Mouse (Mus musculus) kidney, embryonic 15.5 days (tissue): Measurements from ENCODE around the gene Fubp1. TPM values are rescaled to one million over a fixed set of nuclear protein-coding genes. Genes with fewer than 3 reads are reported as not detected.

Source experiments
- ATAC-seq: fragments of 200-750 bp; cut with Nextera tagmentation; replicated peaks from 2 replicates; pipeline ENCODE4 v1.8.0; 2017; ENCODE audit warnings: moderate TSS enrichment; ENCODE audit not compliant: low FRiP score
- H3K27ac ChIP-seq: fragments of 300-500 bp; sonication (generic); 2 replicates; pipeline ENCODE4 v1.5.1; 2015; ENCODE audit warnings: mild to moderate bottlenecking, inconsistent platforms
- H3K27me3 ChIP-seq: fragments of 300-500 bp; sonication (generic); 2 replicates; pipeline ENCODE4 v1.6.1; 2015; ENCODE audit warnings: inconsistent platforms
- H3K36me3 ChIP-seq: fragments of 300-500 bp; sonication (generic); 2 replicates; pipeline ENCODE4 v1.6.1; 2015; ENCODE audit warnings: inconsistent platforms
- H3K4me1 ChIP-seq: fragments of 300-500 bp; sonication (generic); 2 replicates; pipeline ENCODE4 v1.6.1; 2015; ENCODE audit warnings: inconsistent platforms
- H3K4me2 ChIP-seq: fragments of 300-500 bp; sonication (generic); 2 replicates; pipeline ENCODE4 v1.6.1; 2015; ENCODE audit warnings: moderate library complexity, mild to moderate bottlenecking, inconsistent platforms
- H3K4me3 ChIP-seq: fragments of 300-500 bp; sonication (generic); replicated peaks from 2 replicates; pipeline ENCODE4 v1.5.1; 2015; ENCODE audit warnings: mild to moderate bottlenecking, inconsistent platforms
- H3K9ac ChIP-seq: fragments of 300-500 bp; sonication (generic); 2 replicates; pipeline ENCODE4 v1.6.1; 2015; ENCODE audit warnings: mild to moderate bottlenecking, inconsistent platforms
- H3K9me3 ChIP-seq: fragments of 300-500 bp; sonication (generic); replicated peaks from 2 replicates; pipeline ENCODE4 v1.6.1; 2016; ENCODE audit warnings: inconsistent platforms
- WGBS: fragments of 180-500 bp; shearing (Covaris S2); methylation state at CpG from one replicate; pipeline ENCODE4 v1.1.7; 2015; ENCODE audit warnings: mixed read lengths; 5-methylcytosine and 5-hydroxymethylcytosine counted together
- polyA plus RNA-seq: library from polyadenylated mRNA; unstranded; fragments of >200 nt; fragmentation: Nextera tagmentation; extraction: Ambion mirVana; gene quantifications from 2 replicates; pipeline ENCODE4 v1.2.1, GENCODE M21; 2015

The Fubp1 gene
- polyA plus RNA-seq, 1 experiment from 2014 or later = 301 TPM

DNA sequence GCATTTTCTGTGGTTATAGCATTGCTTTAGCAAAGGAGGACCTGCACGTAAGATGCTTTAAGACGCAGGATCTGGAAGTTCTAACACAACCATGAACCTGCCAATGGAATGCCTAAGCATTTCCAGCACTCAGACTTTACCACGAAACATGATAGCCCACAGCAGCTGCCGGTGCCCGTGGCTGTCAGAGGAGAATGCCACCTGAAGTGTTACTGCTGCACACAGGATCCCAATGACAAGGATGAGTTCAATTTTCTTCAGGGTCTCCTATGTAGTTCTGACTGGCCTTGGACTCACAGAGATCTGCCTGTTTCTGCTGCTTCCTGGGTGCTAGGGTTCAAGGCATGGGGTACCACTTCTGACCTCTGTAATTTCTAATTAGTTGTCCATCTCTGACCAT lies 74.5 kb downstream of the Fubp1 start:
- Histone ChIP-seq H3K4me3 (no peak overlapping the region), H3K36me3 (peaks cover 63% of the 10 kb centered on the region), H3K27ac (no peak overlapping the region), H3K27me3 (no peaks in the 10 kb centered on the region), H3K4me1 (no peaks in the 10 kb centered on the region), H3K4me2 (no peak overlapping the region), H3K9me3 (no peaks in the 10 kb centered on the region), H3K9ac (no peak overlapping the region)
- no peak for ATAC-seq
- WGBS = 73% methylated on average over 5 of the region's 5 CpGs

Other genes with a start within 250 kb of the Fubp1 start
- 25.4 and 30.4 TPM in 2 replicates for gene Gipc2, start 44.2 kb upstream of the Fubp1 start, polyA plus RNA-seq
- gene Dnajb4, start 120 bp upstream of the Fubp1 start, polyA plus RNA-seq = 30.9 and 31.1 TPM in 2 replicates
- 11.3 and 12.4 TPM in 2 replicates for gene Nexn, start 55.9 kb downstream of the Fubp1 start, polyA plus RNA-seq
- gene Miga1, start 130.0 kb downstream of the Fubp1 start, polyA plus RNA-seq = 17.9 and 18.7 TPM in 2 replicates
- gene Usp33, start 136.1 kb downstream of the Fubp1 start, polyA plus RNA-seq = 39.2 and 40.3 TPM in 2 replicates
- 52.6 and 53.7 TPM in 2 replicates for gene Zzz3, start 185.1 kb downstream of the Fubp1 start, polyA plus RNA-seq